Mouse (Mus musculus): Measurements from ENCODE around the gene Col6a6. TPM values are rescaled to one million over a fixed set of nuclear protein-coding genes. Genes with fewer than 3 reads are reported as not detected.

Gene Col6a6
- polyA plus RNA-seq, 1 experiment from 2014 or later: 0.26 TPM

DNA sequence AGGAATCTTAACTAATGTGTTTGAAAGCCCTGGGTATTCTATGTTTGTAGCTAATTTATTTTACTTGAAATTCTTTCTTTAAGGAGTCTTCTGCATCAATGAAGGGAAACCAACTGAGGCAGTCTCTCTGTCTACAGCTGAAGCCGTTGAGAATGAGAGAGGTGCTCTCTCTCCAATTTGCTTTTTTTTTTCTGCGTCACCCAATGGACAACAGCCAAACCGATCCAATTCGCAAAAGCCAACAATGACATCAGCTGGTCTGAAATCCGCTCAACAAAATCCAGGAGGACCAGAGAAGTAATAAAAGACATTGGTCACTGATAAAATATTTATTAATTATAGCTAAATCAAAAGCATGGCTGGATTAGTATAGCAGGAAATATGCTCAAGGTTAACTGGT lies 26.5 kb downstream of the Col6a6 start:
- Histone ChIP-seq H3K27ac (replicated peaks) (no peak overlapping the region), H3K9ac (no peak overlapping the region), H3K9me3 (replicated peaks) (no peaks in the 10 kb centered on the region), H3K4me3 (replicated peaks) (no peak overlapping the region), H3K4me2 (no peak overlapping the region), H3K4me1 (replicated peaks) (no peaks in the 10 kb centered on the region), H3K27me3 (no peaks in the 10 kb centered on the region), H3K36me3 (replicated peaks) (no peaks in the 10 kb centered on the region)
- WGBS (ENCODE audit: insufficient replicate concordance): 67% methylated on average over 5 of the region's 5 CpGs
- ATAC-seq (ENCODE audit: insufficient read depth): no peak

DNA sequence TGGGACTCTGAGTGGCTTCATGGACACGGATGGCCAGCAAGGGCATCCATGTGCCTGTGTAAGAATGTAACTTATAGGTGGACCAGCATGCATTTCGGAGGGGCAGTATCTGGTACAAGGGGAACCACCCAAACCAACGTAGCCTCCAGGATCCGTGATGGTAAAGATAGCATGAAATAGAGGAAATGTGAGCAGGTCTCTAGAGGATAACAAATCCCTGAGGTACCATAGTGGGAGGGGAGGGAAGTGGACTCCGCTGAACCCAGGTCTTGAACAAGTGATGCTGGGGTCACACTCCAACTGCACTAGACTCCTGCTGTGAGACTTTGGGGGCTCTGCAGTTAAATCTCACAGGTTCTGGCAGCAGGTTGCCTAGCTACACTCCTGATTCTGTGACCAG lies 27.7 kb downstream of the Col6a6 start:
- Histone ChIP-seq H3K9ac (no peak overlapping the region), H3K4me1 (replicated peaks) (no peaks in the 10 kb centered on the region), H3K4me2 (no peak overlapping the region), H3K9me3 (replicated peaks) (no peaks in the 10 kb centered on the region), H3K36me3 (replicated peaks) (no peaks in the 10 kb centered on the region), H3K27me3 (no peaks in the 10 kb centered on the region), H3K27ac (replicated peaks) (no peak overlapping the region), H3K4me3 (replicated peaks) (no peak overlapping the region)
- WGBS (ENCODE audit: insufficient replicate concordance): 59% methylated on average over 5 of the region's 5 CpGs
- ATAC-seq (ENCODE audit: insufficient read depth): no peak

DNA sequence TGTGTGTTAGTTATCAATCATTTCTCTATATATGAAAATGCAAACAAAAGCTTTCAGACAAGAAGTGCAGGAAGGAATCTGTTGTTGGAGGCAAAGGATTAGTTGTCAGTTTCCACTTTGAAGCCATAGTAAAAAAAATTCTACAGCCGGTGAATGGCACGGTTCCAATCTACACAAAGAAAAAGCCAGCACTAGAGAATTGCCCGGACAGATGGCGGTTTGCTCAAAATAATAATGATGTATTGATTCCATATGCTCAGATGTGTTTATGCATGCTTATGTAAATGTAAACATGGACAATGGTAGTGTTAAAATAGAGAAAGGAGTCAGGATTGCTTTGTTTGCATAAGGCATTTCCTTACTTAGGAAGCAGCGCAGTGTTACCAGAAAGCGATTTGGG lies 31.8 kb downstream of the Col6a6 start:
- Histone ChIP-seq H3K4me3 (replicated peaks) (no peak overlapping the region), H3K4me2 (no peak overlapping the region), H3K9ac (no peak overlapping the region), H3K27ac (replicated peaks) (no peak overlapping the region), H3K4me1 (replicated peaks) (no peaks in the 10 kb centered on the region), H3K27me3 (no peaks in the 10 kb centered on the region), H3K9me3 (replicated peaks) (no peaks in the 10 kb centered on the region), H3K36me3 (replicated peaks) (no peaks in the 10 kb centered on the region)
- 72% methylated on average over 6 of the region's 6 CpGs for WGBS (ENCODE audit: insufficient replicate concordance)
- no peak for ATAC-seq (ENCODE audit: insufficient read depth)

DNA sequence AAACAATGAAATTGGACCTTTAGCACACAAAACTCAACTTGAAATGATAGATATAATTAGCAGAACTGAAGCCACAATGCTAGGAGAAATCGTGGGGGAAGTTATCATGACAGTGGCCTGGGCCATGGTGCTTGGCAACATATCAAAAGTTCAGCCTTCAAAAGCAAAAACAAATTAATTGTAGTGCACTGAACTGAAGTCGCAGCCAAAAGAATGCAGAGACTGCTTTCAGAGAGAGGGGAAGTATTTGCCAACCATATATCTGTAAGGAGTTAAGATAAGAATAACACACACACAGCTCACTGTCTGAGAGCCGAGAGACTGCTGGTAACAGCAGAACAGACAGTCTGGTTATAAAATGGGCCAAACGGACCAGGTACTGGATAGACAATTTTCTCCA lies 33.0 kb downstream of the Col6a6 start:
- Histone ChIP-seq H3K4me3 (replicated peaks) (no peak overlapping the region), H3K9ac (no peak overlapping the region), H3K27ac (replicated peaks) (no peak overlapping the region), H3K4me1 (replicated peaks) (no peaks in the 10 kb centered on the region), H3K36me3 (replicated peaks) (no peaks in the 10 kb centered on the region), H3K4me2 (no peak overlapping the region), H3K9me3 (replicated peaks) (no peaks in the 10 kb centered on the region), H3K27me3 (no peaks in the 10 kb centered on the region)
- 34% methylated on average over 4 of the region's 4 CpGs for WGBS (ENCODE audit: insufficient replicate concordance)
- ATAC-seq (ENCODE audit: insufficient read depth): no peak

DNA sequence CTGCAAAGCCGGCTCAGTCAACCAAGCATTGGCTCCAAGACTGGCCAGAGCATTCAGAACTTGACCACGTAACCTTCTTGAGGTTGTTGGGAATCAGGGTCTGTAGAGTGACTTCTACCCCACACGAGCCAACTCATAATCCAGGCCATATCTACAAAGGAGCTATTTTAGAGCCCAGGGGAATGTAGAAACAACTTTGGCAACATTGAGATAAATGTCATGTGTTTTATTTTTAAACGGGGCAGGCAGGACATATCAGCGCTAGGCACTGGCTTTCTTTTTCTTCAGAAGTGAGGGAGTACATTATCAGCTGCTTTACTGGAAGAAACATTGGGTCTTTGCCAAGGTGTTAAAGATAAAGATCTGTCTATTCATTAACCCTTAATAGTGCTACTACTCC lies 36.1 kb downstream of the Col6a6 start:
- Histone ChIP-seq H3K4me3 (replicated peaks) (no peak overlapping the region), H3K9ac (no peak overlapping the region), H3K9me3 (replicated peaks) (no peaks in the 10 kb centered on the region), H3K4me1 (replicated peaks) (no peaks in the 10 kb centered on the region), H3K27me3 (no peaks in the 10 kb centered on the region), H3K36me3 (replicated peaks) (no peaks in the 10 kb centered on the region), H3K27ac (replicated peaks) (no peak overlapping the region), H3K4me2 (no peak overlapping the region)
- no peak for ATAC-seq (ENCODE audit: insufficient read depth)
- 54% methylated on average over 5 of the region's 5 CpGs for WGBS (ENCODE audit: insufficient replicate concordance)

DNA sequence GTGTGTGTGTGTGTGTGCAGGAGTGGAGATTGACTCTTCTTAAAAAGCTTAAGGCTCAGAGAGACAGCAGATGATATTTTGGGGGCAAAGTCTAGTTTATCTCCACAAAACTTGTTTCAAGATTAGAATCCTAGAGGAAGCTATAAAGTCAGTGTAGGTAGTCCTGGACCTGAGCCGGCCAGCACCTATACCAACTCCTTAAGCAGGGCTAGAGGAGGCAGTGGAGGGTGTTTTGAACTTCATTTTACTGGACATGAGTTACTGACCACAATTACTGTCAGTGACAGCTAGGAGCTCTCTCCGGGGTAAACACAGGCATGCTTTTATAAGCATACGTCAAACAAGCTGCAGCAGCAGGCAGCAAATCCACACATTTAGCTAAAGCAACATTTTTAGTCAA lies 39.8 kb downstream of the Col6a6 start:
- 57% methylated on average over 3 of the region's 3 CpGs for WGBS (ENCODE audit: insufficient replicate concordance)
- H3K27ac ChIP-seq (replicated peaks): no peak overlapping the region
- no peaks in the 10 kb centered on the region for H3K9me3 ChIP-seq (replicated peaks)
- no peak for ATAC-seq (ENCODE audit: insufficient read depth)
- H3K4me3 ChIP-seq (replicated peaks): no peak overlapping the region
- H3K27me3 ChIP-seq: no peaks in the 10 kb centered on the region
- H3K4me2 ChIP-seq: no peak overlapping the region
- no peaks in the 10 kb centered on the region for H3K36me3 ChIP-seq (replicated peaks)
- H3K9ac ChIP-seq: no peak overlapping the region
- H3K4me1 ChIP-seq (replicated peaks): no peaks in the 10 kb centered on the region

DNA sequence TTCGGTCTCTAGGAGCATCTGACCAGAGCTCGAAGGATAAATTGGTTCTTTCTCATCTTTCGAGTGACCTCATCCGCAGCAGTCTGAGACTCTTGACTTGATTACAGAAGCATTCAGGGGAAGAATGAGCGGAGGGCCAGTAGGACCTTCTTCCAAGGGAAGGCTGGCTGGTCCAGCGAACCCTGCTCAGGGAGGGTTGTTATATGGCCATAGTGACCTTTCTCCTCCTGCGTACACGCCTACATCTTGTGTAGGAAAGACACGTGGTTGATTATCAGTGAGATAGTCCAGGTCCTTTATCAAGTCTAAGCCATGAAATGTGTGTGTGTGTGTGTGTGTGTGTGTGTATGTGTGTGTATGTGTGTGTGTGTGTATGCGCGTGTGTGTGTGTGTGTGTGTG lies 40.2 kb downstream of the Col6a6 start:
- 70% methylated on average over 11 of the region's 11 CpGs for WGBS (ENCODE audit: insufficient replicate concordance)
- ATAC-seq (ENCODE audit: insufficient read depth): no peak

DNA sequence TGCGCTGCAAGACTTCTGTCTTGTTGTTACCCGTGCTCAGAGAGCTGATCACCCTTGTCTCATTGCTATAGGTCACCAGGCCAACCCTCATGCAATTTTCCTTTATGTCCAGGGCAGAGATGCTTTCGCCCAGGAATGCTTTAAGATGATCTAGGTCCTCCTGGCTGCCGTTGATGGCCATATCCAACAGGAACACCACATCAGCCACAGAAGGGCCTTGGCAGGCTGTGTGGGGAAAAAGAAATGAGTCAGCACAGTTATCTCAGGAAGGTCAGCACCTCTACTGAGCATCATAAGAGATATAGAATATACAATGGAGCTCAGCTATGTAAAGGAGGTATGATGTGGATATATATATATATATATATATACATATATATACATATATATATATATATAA lies 43.9 kb downstream of the Col6a6 start:
- ATAC-seq (ENCODE audit: insufficient read depth): no peak

More for the DNA sequence above, 40.2 kb downstream of the Col6a6 start:
- H3K36me3 ChIP-seq (replicated peaks): no peaks in the 10 kb centered on the region
- H3K4me1 ChIP-seq (replicated peaks): no peaks in the 10 kb centered on the region
- H3K27ac ChIP-seq (replicated peaks): no peak overlapping the region
- H3K4me2 ChIP-seq: no peak overlapping the region
- H3K27me3 ChIP-seq: no peaks in the 10 kb centered on the region
- H3K9me3 ChIP-seq (replicated peaks): no peaks in the 10 kb centered on the region
- H3K4me3 ChIP-seq (replicated peaks): no peak overlapping the region
- H3K9ac ChIP-seq: no peak overlapping the region

DNA sequence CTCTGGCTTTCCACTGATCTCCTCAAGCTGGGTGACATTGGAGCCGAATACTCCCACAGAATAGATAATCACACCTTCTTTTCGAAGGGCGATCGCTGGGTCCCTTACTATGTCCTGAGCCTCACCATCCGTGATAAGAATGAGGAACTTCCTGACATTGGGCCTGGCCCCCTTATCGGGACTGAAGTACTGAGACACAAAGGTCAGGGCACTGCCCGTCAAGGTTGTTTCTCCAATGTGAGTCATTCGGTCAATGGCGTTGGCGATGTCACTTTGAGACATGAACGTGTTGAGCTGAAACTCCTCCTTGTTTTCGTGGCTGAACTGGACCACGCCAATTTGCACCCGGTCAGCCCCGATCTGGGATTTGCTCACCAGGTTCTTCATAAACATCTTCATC lies 47.3 kb downstream of the Col6a6 start:
- Histone ChIP-seq H3K27me3 (no peaks in the 10 kb centered on the region), H3K9ac (no peak overlapping the region), H3K36me3 (replicated peaks) (no peaks in the 10 kb centered on the region), H3K4me2 (no peak overlapping the region), H3K27ac (replicated peaks) (no peak overlapping the region), H3K4me3 (replicated peaks) (no peak overlapping the region), H3K9me3 (replicated peaks) (no peaks in the 10 kb centered on the region), H3K4me1 (replicated peaks) (no peaks in the 10 kb centered on the region)
- ATAC-seq (ENCODE audit: insufficient read depth): no peak
- WGBS (ENCODE audit: insufficient replicate concordance): 79% methylated on average over 15 of the region's 15 CpGs

More for the DNA sequence above, 43.9 kb downstream of the Col6a6 start:
- 62% methylated on average over 4 of the region's 4 CpGs for WGBS (ENCODE audit: insufficient replicate concordance)
- Histone ChIP-seq H3K36me3 (replicated peaks) (no peaks in the 10 kb centered on the region), H3K4me1 (replicated peaks) (no peaks in the 10 kb centered on the region), H3K9me3 (replicated peaks) (no peaks in the 10 kb centered on the region), H3K4me2 (no peak overlapping the region), H3K9ac (no peak overlapping the region), H3K27me3 (no peaks in the 10 kb centered on the region), H3K27ac (replicated peaks) (no peak overlapping the region), H3K4me3 (replicated peaks) (no peak overlapping the region)

DNA sequence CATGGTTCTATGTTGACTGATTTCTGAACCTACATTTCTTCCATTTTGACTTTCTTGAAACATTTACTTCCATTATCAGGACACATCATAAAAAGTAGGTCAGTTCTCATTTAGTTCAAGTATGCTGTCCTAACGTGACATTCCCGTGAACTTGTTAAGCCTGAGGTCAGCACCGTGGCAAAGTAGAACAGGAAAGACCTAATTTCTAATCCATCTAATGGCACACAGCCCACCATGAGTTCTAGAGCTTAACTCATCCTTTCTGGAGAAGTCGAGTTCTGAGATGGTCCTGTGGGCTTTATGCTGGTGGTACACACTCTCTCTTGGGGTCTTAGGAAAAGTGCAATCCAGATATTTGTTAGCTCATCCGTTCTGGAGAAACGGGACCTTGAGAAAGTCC lies 49.2 kb downstream of the Col6a6 start:
- Histone ChIP-seq H3K36me3 (replicated peaks) (no peaks in the 10 kb centered on the region), H3K27ac (replicated peaks) (no peak overlapping the region), H3K4me3 (replicated peaks) (no peak overlapping the region), H3K27me3 (no peaks in the 10 kb centered on the region), H3K9ac (no peak overlapping the region), H3K9me3 (replicated peaks) (no peaks in the 10 kb centered on the region), H3K4me2 (no peak overlapping the region), H3K4me1 (replicated peaks) (no peaks in the 10 kb centered on the region)
- ATAC-seq (ENCODE audit: insufficient read depth): no peak
- WGBS (ENCODE audit: insufficient replicate concordance): 66% methylated on average over 6 of the region's 6 CpGs

DNA sequence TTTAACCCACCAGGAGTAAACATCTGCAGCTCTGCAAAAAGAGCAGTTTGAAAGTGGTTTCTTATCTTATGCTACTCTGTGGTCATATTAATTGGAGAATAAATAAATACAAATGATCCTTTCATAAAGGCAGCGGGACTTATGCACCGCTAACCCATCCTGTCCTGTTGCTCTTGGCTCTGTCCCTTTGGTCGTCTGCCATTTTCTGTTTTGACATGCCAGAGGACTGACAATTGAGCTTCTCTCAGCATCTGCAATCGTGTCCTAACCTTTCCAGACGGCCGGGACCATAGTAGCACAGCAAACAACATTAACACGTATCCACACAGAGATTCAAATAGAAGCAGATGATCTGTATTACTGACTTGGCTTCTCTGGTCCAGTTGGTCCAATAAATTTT lies 53.1 kb downstream of the Col6a6 start:
- H3K4me2 ChIP-seq: no peak overlapping the region
- no peak overlapping the region for H3K4me3 ChIP-seq (replicated peaks)
- WGBS (ENCODE audit: insufficient replicate concordance): 57% methylated on average over 7 of the region's 7 CpGs
- H3K9ac ChIP-seq: no peak overlapping the region
- H3K27ac ChIP-seq (replicated peaks): no peak overlapping the region
- no peaks in the 10 kb centered on the region for H3K36me3 ChIP-seq (replicated peaks)
- ATAC-seq (ENCODE audit: insufficient read depth): no peak
- H3K9me3 ChIP-seq (replicated peaks): no peaks in the 10 kb centered on the region
- H3K27me3 ChIP-seq: no peaks in the 10 kb centered on the region
- H3K4me1 ChIP-seq (replicated peaks): no peaks in the 10 kb centered on the region

DNA sequence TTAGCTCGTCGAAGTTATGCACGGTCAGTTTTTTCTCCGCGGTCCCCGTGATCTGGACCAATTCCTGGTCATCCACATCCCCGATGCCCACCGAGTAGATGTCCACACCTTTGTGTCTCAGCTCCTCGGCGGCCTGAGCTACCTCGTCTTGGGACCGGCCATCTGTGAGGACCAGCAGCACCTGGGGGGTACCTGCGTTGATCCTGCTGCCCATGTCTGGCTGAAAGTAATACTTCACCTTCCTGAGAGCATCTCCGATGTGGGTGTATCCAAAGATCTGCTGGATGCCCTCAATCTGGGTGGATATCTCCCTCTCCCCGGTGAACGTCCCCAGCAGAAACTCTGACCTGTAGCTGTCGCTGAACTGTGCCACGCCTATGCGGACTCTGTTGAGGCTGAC lies 53.6 kb downstream of the Col6a6 start:
- Histone ChIP-seq H3K36me3 (replicated peaks) (no peaks in the 10 kb centered on the region), H3K9ac (no peak overlapping the region), H3K27ac (replicated peaks) (no peak overlapping the region), H3K27me3 (no peaks in the 10 kb centered on the region), H3K9me3 (replicated peaks) (no peaks in the 10 kb centered on the region), H3K4me2 (no peak overlapping the region), H3K4me1 (replicated peaks) (no peaks in the 10 kb centered on the region), H3K4me3 (replicated peaks) (no peak overlapping the region)
- WGBS (ENCODE audit: insufficient replicate concordance): 78% methylated on average over 19 of the region's 19 CpGs
- ATAC-seq (ENCODE audit: insufficient read depth): no peak
